In genomic region chr7:60492028-60492995, GRCm38 (mm10) we compare ENCODE assay signal across 8 mouse cellular contexts.
DNase-seq lines count a peak whose midpoint lies in the region; ATAC-seq lines count a peak whose summit lies in the region.
"Not testable (repeated sequence)": the region's sequence is repeated elsewhere in the genome, so short reads cannot be mapped to it uniquely, and the experiment has no call there.

No protein-coding gene starts in this region.

- peak; percentile 49 for DNase-seq in R1 (ENCODE audit: low read depth, low spot score)
- peak; percentile 60 to 68 for DNase-seq in cerebellum, postnatal 14 days
- peak; percentile 9 for DNase-seq in forelimb bud, embryonic 11.5 days (ENCODE audit: low read depth, low spot score)
- peak; percentile 56 to 65 for DNase-seq in kidney, postnatal 4 days
- peak; percentile 22 for DNase-seq in liver

- H3K27me3 ChIP-seq in midbrain, embryonic 15.5 days (replicated peaks); stomach, embryonic 16.5 days (ENCODE audit: control insufficient read depth, insufficient read depth, low read length): not testable (repeated sequence)

- peak overlapping the region; percentile 37 for H3K4me3 ChIP-seq in midbrain, embryonic 15.5 days
- H3K4me3 ChIP-seq in stomach, embryonic 16.5 days (replicated peaks; ENCODE audit: low read length): peak overlapping the region; percentile 42

- peak overlapping the region; percentile 72 for H3K27ac ChIP-seq in midbrain, embryonic 15.5 days
- H3K27ac ChIP-seq in stomach, embryonic 16.5 days (ENCODE audit: low read length): not testable (repeated sequence)

- not testable (repeated sequence) for H3K9ac ChIP-seq in midbrain, embryonic 15.5 days; stomach, embryonic 16.5 days (ENCODE audit: low read length)

- H3K4me1 ChIP-seq in midbrain, embryonic 15.5 days; stomach, embryonic 16.5 days (ENCODE audit: control insufficient read depth, insufficient read depth, low read length): not testable (repeated sequence)

- 15% methylated on average over 39 of the region's 39 CpGs for WGBS in midbrain, embryonic 15.5 days
- WGBS in stomach, embryonic 16.5 days: 13% methylated on average over 37 of the region's 39 CpGs

- not testable (repeated sequence) for H3K36me3 ChIP-seq in midbrain, embryonic 15.5 days (replicated peaks); stomach, embryonic 16.5 days (ENCODE audit: control insufficient read depth, insufficient read depth, low read length)

- not testable (repeated sequence) for H3K9me3 ChIP-seq in midbrain, embryonic 15.5 days; stomach, embryonic 16.5 days (replicated peaks; ENCODE audit: control insufficient read depth, low read length)

- ATAC-seq in hematopoietic stem cell, adult 5-6 weeks (replicated peaks in 1 of 2; ENCODE audit: insufficient read depth in 1 of 2, low FRiP score in 2 of 2, low TSS enrichment in 1 of 2, low read depth in 1 of 2, poor library complexity in 2 of 2, severe bottlenecking in 2 of 2): peak; percentile 37 to 56; a peak in 1 of 4 replicates
- ATAC-seq in midbrain, embryonic 15.5 days (replicated peaks): peak; percentile 97
- ATAC-seq in stomach, embryonic 16.5 days (ENCODE audit: insufficient read depth, low FRiP score): peak; percentile 85

- peak overlapping the region; percentile 28 for H3K4me2 ChIP-seq in midbrain, embryonic 15.5 days
- H3K4me2 ChIP-seq in stomach, embryonic 16.5 days (ENCODE audit: low read depth, low read length): peak overlapping the region; percentile 41

Comparison
In these comparisons a context has a peak if more than half of its experiments do, and no peak if none do; other contexts are left out.
1. DNase-seq: peak in every context shown above with its lines; median percentile 64 in cerebellum, postnatal 14 days; 60 in kidney, postnatal 4 days; 49 in R1; 22 in liver; 9 in forelimb bud, embryonic 11.5 days.
2. ATAC-seq: peak in every context shown above with its lines; median percentile 97 in midbrain, embryonic 15.5 days; 85 in stomach, embryonic 16.5 days; 46 in hematopoietic stem cell, adult 5-6 weeks.